Mouse (Mus musculus): Measurements from ENCODE around the gene Atp2c1. TPM values are rescaled to one million over a fixed set of nuclear protein-coding genes. Genes with fewer than 3 reads are reported as not detected.

Atp2c1 gene
- 65.3 and 83.1 TPM in 2 replicates for polyA plus RNA-seq (2014; fragmentation: Nextera tagmentation; extraction: Ambion mirVana)

- Histone ChIP-seq H3K9ac (ENCODE audit: low read depth, low read length) (no peak within 1 kb of the TSS), H3K4me2 (replicated peaks; ENCODE audit: low read depth, low read length) (no peak within 1 kb of the TSS), H3K27ac (ENCODE audit: low read depth, low read length) (no peak within 1 kb of the TSS), H3K27me3 (ENCODE audit: control insufficient read depth, insufficient read depth, low read length) (no peaks in the 10 kb centered on the region), H3K9me3 (ENCODE audit: control insufficient read depth, low read length) (no peaks in the 10 kb centered on the region), H3K4me1 (replicated peaks; ENCODE audit: control insufficient read depth, insufficient read depth, low read length) (no peaks in the 10 kb centered on the region), H3K36me3 (ENCODE audit: control insufficient read depth, insufficient read depth, low read length) (no peaks in the 10 kb centered on the region), H3K4me3 (ENCODE audit: low read depth, low read length) (no peak within 1 kb of the TSS)
- no peak for ATAC-seq (ENCODE audit: low FRiP score)
- DNase-seq (ENCODE audit: low spot score) = no peak
- 94% methylated on average over 12 of the region's 12 CpGs for WGBS
Observed at GRCm38 (mm10) chr9:105527219-105527618, at the start of gene Atp2c1. TSS of gene Atp2c1 (minus strand) at chr9:105527319.

GRCm38 (mm10) chr9:105557452-105557851 is 30.3 kb upstream of the Atp2c1 start:
- Histone ChIP-seq H3K27ac (ENCODE audit: low read depth, low read length) (no peak overlapping the region), H3K4me3 (ENCODE audit: low read depth, low read length) (no peak overlapping the region), H3K9me3 (ENCODE audit: control insufficient read depth, low read length) (no peaks in the 10 kb centered on the region), H3K4me2 (replicated peaks; ENCODE audit: low read depth, low read length) (no peak overlapping the region), H3K4me1 (replicated peaks; ENCODE audit: control insufficient read depth, insufficient read depth, low read length) (0 out of 2 replicates have a peak, but pooled peaks cover 4% of the 10 kb centered on the region), H3K9ac (ENCODE audit: low read depth, low read length) (no peak overlapping the region), H3K36me3 (ENCODE audit: control insufficient read depth, insufficient read depth, low read length) (no peaks in the 10 kb centered on the region), H3K27me3 (ENCODE audit: control insufficient read depth, insufficient read depth, low read length) (no peaks in the 10 kb centered on the region)
- no peak for ATAC-seq (ENCODE audit: low FRiP score)
- WGBS = 86% methylated on average over 5 of the region's 5 CpGs
- DNase-seq (ENCODE audit: low spot score) = no peak

GRCm38 (mm10) chr9:105556141-105556735 is 29.1 kb upstream of the Atp2c1 start:
- Histone ChIP-seq H3K9me3 (ENCODE audit: control insufficient read depth, low read length) (no peaks in the 10 kb centered on the region), H3K27ac (ENCODE audit: low read depth, low read length) (no peak overlapping the region), H3K36me3 (ENCODE audit: control insufficient read depth, insufficient read depth, low read length) (no peaks in the 10 kb centered on the region), H3K9ac (ENCODE audit: low read depth, low read length) (no peak overlapping the region), H3K4me1 (replicated peaks; ENCODE audit: control insufficient read depth, insufficient read depth, low read length) (0 out of 2 replicates have a peak, but pooled peaks cover 4% of the 10 kb centered on the region), H3K4me2 (replicated peaks; ENCODE audit: low read depth, low read length) (no peak overlapping the region), H3K4me3 (ENCODE audit: low read depth, low read length) (no peak overlapping the region), H3K27me3 (ENCODE audit: control insufficient read depth, insufficient read depth, low read length) (no peaks in the 10 kb centered on the region)
- ATAC-seq (ENCODE audit: low FRiP score) (no peak), DNase-seq (ENCODE audit: low spot score) (no peak)
- WGBS = 76% methylated on average over 8 of the region's 8 CpGs

GRCm38 (mm10) chr9:105554439-105554807 is 27.3 kb upstream of the Atp2c1 start:
- Histone ChIP-seq H3K4me2 (replicated peaks; ENCODE audit: low read depth, low read length) (no peak overlapping the region; the same call in 1 of the 2 replicates), H3K4me3 (ENCODE audit: low read depth, low read length) (no peak overlapping the region), H3K9ac (ENCODE audit: low read depth, low read length) (peak overlapping the region; percentile 0; the same call in 1 of the 2 replicates), H3K27ac (ENCODE audit: low read depth, low read length) (no peak overlapping the region), H3K9me3 (ENCODE audit: control insufficient read depth, low read length) (no peaks in the 10 kb centered on the region), H3K4me1 (replicated peaks; ENCODE audit: control insufficient read depth, insufficient read depth, low read length) (0 out of 2 replicates have a peak, but pooled peaks cover 4% of the 10 kb centered on the region), H3K36me3 (ENCODE audit: control insufficient read depth, insufficient read depth, low read length) (no peaks in the 10 kb centered on the region), H3K27me3 (ENCODE audit: control insufficient read depth, insufficient read depth, low read length) (no peaks in the 10 kb centered on the region)
- no peak for DNase-seq (ENCODE audit: low spot score)
- no peak for ATAC-seq (ENCODE audit: low FRiP score)
- WGBS = 75% methylated on average over 7 of the region's 7 CpGs

- no peak overlapping the region for H3K27ac ChIP-seq (ENCODE audit: low read depth, low read length)
- peak overlapping the region; percentile 0 for H3K9ac ChIP-seq (ENCODE audit: low read depth, low read length)
- no peaks in the 10 kb centered on the region for H3K9me3 ChIP-seq (ENCODE audit: control insufficient read depth, low read length)
- H3K4me2 ChIP-seq (replicated peaks; ENCODE audit: low read depth, low read length) = no peak overlapping the region; the same call in 1 of the 2 replicates
- H3K4me3 ChIP-seq (ENCODE audit: low read depth, low read length) = no peak overlapping the region
- ATAC-seq (ENCODE audit: low FRiP score) (no peak), DNase-seq (ENCODE audit: low spot score) (peak; percentile 42)
- WGBS = 27% methylated on average over 24 of the region's 24 CpGs
- no peaks in the 10 kb centered on the region for H3K36me3 ChIP-seq (ENCODE audit: control insufficient read depth, insufficient read depth, low read length)
- no peaks in the 10 kb centered on the region for H3K27me3 ChIP-seq (ENCODE audit: control insufficient read depth, insufficient read depth, low read length)
- 0 out of 2 replicates have a peak, but pooled peaks cover 4% of the 10 kb centered on the region for H3K4me1 ChIP-seq (replicated peaks; ENCODE audit: control insufficient read depth, insufficient read depth, low read length)
Observed at GRCm38 (mm10) chr9:105553629-105554438, 26.7 kb upstream of the Atp2c1 start.

- H3K9me3 ChIP-seq (ENCODE audit: control insufficient read depth, low read length) = no peaks in the 10 kb centered on the region
- ATAC-seq (ENCODE audit: low FRiP score) (no peak), DNase-seq (ENCODE audit: low spot score) (no peak)
- 0 out of 2 replicates have a peak, but pooled peaks cover 4% of the 10 kb centered on the region for H3K4me1 ChIP-seq (replicated peaks; ENCODE audit: control insufficient read depth, insufficient read depth, low read length)
- no peak overlapping the region for H3K27ac ChIP-seq (ENCODE audit: low read depth, low read length)
- H3K4me2 ChIP-seq (replicated peaks; ENCODE audit: low read depth, low read length) = no peak overlapping the region
- no peaks in the 10 kb centered on the region for H3K27me3 ChIP-seq (ENCODE audit: control insufficient read depth, insufficient read depth, low read length)
- WGBS = 58% methylated on average over 4 of the region's 4 CpGs
- no peak overlapping the region for H3K4me3 ChIP-seq (ENCODE audit: low read depth, low read length)
- H3K9ac ChIP-seq (ENCODE audit: low read depth, low read length) = no peak overlapping the region
- H3K36me3 ChIP-seq (ENCODE audit: control insufficient read depth, insufficient read depth, low read length) = no peaks in the 10 kb centered on the region
Observed at GRCm38 (mm10) chr9:105551407-105551806, 24.3 kb upstream of the Atp2c1 start.

- Histone ChIP-seq H3K27me3 (ENCODE audit: control insufficient read depth, insufficient read depth, low read length) (no peaks in the 10 kb centered on the region), H3K4me2 (replicated peaks; ENCODE audit: low read depth, low read length) (no peak overlapping the region), H3K4me3 (ENCODE audit: low read depth, low read length) (no peak overlapping the region), H3K27ac (ENCODE audit: low read depth, low read length) (no peak overlapping the region), H3K36me3 (ENCODE audit: control insufficient read depth, insufficient read depth, low read length) (no peaks in the 10 kb centered on the region), H3K9ac (ENCODE audit: low read depth, low read length) (no peak overlapping the region), H3K4me1 (replicated peaks; ENCODE audit: control insufficient read depth, insufficient read depth, low read length) (0 out of 2 replicates have a peak, but pooled peaks cover 1% of the 10 kb centered on the region), H3K9me3 (ENCODE audit: control insufficient read depth, low read length) (no peaks in the 10 kb centered on the region)
- 92% methylated on average over 6 of the region's 6 CpGs for WGBS
- no peak for ATAC-seq (ENCODE audit: low FRiP score)
- DNase-seq (ENCODE audit: low spot score) = no peak
Observed at GRCm38 (mm10) chr9:105549096-105549495, 22.0 kb upstream of the Atp2c1 start.

GRCm38 (mm10) chr9:105544013-105544750 is 17.1 kb upstream of the Atp2c1 start:
- H3K9me3 ChIP-seq (ENCODE audit: control insufficient read depth, low read length) = no peaks in the 10 kb centered on the region
- DNase-seq (ENCODE audit: low spot score) (peak; percentile 19), ATAC-seq (ENCODE audit: low FRiP score) (peak; percentile 56)
- 49% methylated on average over 8 of the region's 8 CpGs for WGBS
- no peak overlapping the region for H3K4me2 ChIP-seq (replicated peaks; ENCODE audit: low read depth, low read length)
- no peak overlapping the region for H3K27ac ChIP-seq (ENCODE audit: low read depth, low read length)
- H3K9ac ChIP-seq (ENCODE audit: low read depth, low read length) = no peak overlapping the region
- H3K4me3 ChIP-seq (ENCODE audit: low read depth, low read length) = no peak overlapping the region
- no peaks in the 10 kb centered on the region for H3K4me1 ChIP-seq (replicated peaks; ENCODE audit: control insufficient read depth, insufficient read depth, low read length)
- no peaks in the 10 kb centered on the region for H3K27me3 ChIP-seq (ENCODE audit: control insufficient read depth, insufficient read depth, low read length)
- H3K36me3 ChIP-seq (ENCODE audit: control insufficient read depth, insufficient read depth, low read length) = no peaks in the 10 kb centered on the region

All from hindbrain, embryonic 11.5 days (tissue).